Mouse (Mus musculus): ENCODE measurements around the gene Acbd3. TPM values are rescaled to one million over a fixed set of nuclear protein-coding genes. Genes with fewer than 3 reads are reported as not detected.
A peak's percentile ranks its signal among the peaks of the same experiment; 100 is the strongest.

Gene Acbd3
- polyA plus RNA-seq, 1 experiment from 2014 or later, result 22.8 TPM

- H3K36me3 ChIP-seq (ENCODE audit: control insufficient read depth, insufficient read depth, low read length), result no peaks in the 10 kb centered on the region
- no peak for ATAC-seq (replicated peaks; ENCODE audit: low FRiP score)
Observed at GRCm38 (mm10) chr1:180765393-180765792, 39.5 kb downstream of the Acbd3 start.

DNA sequence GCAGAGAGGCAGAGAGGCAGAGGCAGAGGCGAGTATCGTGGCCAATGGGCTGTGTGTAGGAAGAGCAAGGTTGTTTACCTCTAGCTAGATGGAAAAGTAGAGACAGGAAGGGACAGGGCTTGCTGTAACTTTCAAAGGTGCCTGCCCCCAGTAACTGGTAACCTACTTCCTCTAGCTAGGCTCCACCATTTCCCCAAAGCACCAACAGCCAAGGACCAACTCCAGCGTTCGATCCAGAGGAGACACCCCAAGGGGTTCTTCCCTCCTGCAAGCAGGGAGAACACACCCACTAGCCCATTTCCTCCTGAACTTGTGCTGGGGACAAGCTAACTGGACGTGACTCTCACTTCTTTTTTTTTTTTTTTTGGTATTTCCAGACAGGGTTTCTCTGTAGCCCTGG is 40.7 kb downstream of the Acbd3 start:
- no peaks in the 10 kb centered on the region for H3K9me3 ChIP-seq (ENCODE audit: control insufficient read depth, low read length)
- no peak overlapping the region for H3K4me2 ChIP-seq (ENCODE audit: low read depth, low read length, severe bottlenecking)
- no peak overlapping the region for H3K4me3 ChIP-seq (ENCODE audit: low read depth, low read length)
- no peak for DNase-seq (ENCODE audit: low spot score)
- no peak overlapping the region for H3K9ac ChIP-seq (ENCODE audit: low read length)
- H3K36me3 ChIP-seq (ENCODE audit: control insufficient read depth, insufficient read depth, low read length), result no peaks in the 10 kb centered on the region
- 66% methylated on average over 5 of the region's 5 CpGs for WGBS
- H3K4me1 ChIP-seq (replicated peaks; ENCODE audit: control insufficient read depth, insufficient read depth, low read length), result peaks cover 4% of the 10 kb centered on the region
- H3K27me3 ChIP-seq (ENCODE audit: control insufficient read depth, insufficient read depth, low read length), result 0 out of 2 replicates have a peak, but pooled peaks cover 3% of the 10 kb centered on the region
- H3K27ac ChIP-seq (ENCODE audit: low read depth, low read length), result no peak overlapping the region
- no peak for ATAC-seq (replicated peaks; ENCODE audit: low FRiP score)

More at GRCm38 (mm10) chr1:180765393-180765792, 39.5 kb downstream of the Acbd3 start:
- H3K9ac ChIP-seq (ENCODE audit: low read length), result no peak overlapping the region
- H3K9me3 ChIP-seq (ENCODE audit: control insufficient read depth, low read length), result no peaks in the 10 kb centered on the region
- DNase-seq (ENCODE audit: low spot score), result no peak
- no peak overlapping the region for H3K4me2 ChIP-seq (ENCODE audit: low read depth, low read length, severe bottlenecking)
- WGBS, result 93% methylated on average over 5 of the region's 5 CpGs
- H3K27ac ChIP-seq (ENCODE audit: low read depth, low read length), result no peak overlapping the region
- 0 out of 2 replicates have a peak, but pooled peaks cover 3% of the 10 kb centered on the region for H3K27me3 ChIP-seq (ENCODE audit: control insufficient read depth, insufficient read depth, low read length)
- H3K4me1 ChIP-seq (replicated peaks; ENCODE audit: control insufficient read depth, insufficient read depth, low read length), result peaks cover 4% of the 10 kb centered on the region
- no peak overlapping the region for H3K4me3 ChIP-seq (ENCODE audit: low read depth, low read length)

DNA sequence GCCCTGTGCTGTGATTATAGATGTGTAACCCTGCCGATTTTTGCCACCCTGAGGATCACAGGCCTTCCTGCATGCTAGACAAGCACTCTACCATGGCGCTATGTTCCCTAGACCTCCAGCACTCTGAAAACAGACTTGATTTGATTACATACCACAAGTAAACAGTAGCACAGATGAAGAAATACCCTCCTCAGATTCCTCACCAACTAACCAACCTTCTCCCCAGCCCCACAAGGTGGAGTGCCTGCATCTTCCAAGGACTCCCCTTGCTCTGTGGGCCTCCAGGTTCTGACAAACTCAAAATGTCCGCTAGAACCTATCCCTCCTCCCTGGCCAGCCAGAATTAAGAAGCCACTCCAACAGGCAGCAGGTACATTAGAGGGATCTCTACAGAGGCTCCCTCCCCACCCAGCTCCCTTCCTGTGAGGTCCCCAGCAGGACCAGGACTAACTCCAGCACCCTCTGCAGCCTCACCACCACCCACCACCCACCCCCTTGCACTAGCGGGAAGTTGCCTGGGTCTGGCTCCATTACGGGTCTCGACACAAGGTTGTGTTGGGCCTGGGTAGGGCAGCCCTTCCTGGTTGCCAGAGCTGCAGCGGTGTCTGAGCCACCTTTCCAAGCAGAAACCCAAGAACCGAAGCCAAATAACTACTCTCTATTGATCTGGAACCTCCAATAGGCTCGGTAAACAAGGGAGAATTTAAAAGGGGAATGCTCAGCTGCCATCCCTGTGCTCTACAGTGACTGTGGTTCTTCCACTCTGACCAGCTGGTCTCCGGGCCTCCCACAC is 41.9 kb downstream of the Acbd3 start:
- peak overlapping the region; percentile 44 for H3K4me3 ChIP-seq (ENCODE audit: low read depth, low read length)
- DNase-seq (ENCODE audit: low spot score), result peak; percentile 70
- peak overlapping the region; percentile 73 for H3K9ac ChIP-seq (ENCODE audit: low read length)
- ATAC-seq (replicated peaks; ENCODE audit: low FRiP score), result peak; percentile 36
- peak overlapping the region; percentile 74 for H3K4me2 ChIP-seq (ENCODE audit: low read depth, low read length, severe bottlenecking)
- H3K9me3 ChIP-seq (ENCODE audit: control insufficient read depth, low read length), result no peaks in the 10 kb centered on the region
- no peak overlapping the region for H3K27ac ChIP-seq (ENCODE audit: low read depth, low read length)
- 0 out of 2 replicates have a peak, but pooled peaks cover 1% of the 10 kb centered on the region for H3K27me3 ChIP-seq (ENCODE audit: control insufficient read depth, insufficient read depth, low read length)
- 17% methylated on average over 10 of the region's 10 CpGs for WGBS
- no peaks in the 10 kb centered on the region for H3K36me3 ChIP-seq (ENCODE audit: control insufficient read depth, insufficient read depth, low read length)
- peaks cover 4% of the 10 kb centered on the region for H3K4me1 ChIP-seq (replicated peaks; ENCODE audit: control insufficient read depth, insufficient read depth, low read length)

DNA sequence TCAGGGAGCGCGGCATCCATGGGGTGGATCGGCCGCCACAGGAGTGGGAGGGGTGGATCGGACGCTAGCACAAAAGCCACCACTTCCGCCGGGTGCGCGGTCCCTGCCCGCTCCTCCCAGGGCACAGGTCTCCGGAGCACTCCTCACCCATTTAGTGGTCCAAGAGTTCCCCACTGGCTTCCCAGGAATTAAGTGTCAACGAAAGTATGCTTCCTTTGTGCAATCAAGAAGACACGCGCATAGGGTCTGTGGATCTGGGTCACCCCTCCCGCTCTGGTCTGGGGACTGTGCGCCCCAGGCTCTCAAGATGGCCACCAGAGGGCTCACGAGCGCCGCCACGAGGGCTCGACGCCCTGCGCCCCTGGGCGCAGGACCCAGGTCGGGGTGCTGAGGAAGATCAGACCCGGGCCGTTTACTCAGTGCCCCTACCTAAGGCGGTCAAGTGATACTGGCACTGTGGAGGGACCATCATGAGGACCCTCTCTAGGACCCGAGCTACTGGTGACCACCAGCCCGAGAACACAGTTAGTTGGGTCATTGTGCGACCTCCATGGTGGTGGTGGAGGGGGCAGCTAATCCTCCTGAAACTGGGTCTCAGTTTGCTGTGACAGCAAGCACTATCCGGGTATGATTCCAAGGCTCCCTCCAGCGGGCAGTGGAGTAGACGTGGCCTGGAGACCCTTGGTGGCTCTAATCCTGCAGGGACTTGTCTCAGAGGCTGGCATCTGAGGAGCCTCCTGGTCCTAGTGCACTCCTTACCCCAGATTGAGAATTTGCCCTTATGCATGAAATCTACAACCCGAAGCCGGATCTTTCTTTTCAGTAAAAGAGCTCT is 42.7 kb downstream of the Acbd3 start:
- DNase-seq (ENCODE audit: low spot score) (peak; percentile 87), ATAC-seq (replicated peaks; ENCODE audit: low FRiP score) (peak; percentile 86)
- H3K9ac ChIP-seq (ENCODE audit: low read length), result peak overlapping the region; percentile 73
- peak overlapping the region; percentile 74 for H3K4me2 ChIP-seq (ENCODE audit: low read depth, low read length, severe bottlenecking)
- H3K9me3 ChIP-seq (ENCODE audit: control insufficient read depth, low read length), result no peaks in the 10 kb centered on the region
- H3K36me3 ChIP-seq (ENCODE audit: control insufficient read depth, insufficient read depth, low read length), result no peaks in the 10 kb centered on the region
- H3K27me3 ChIP-seq (ENCODE audit: control insufficient read depth, insufficient read depth, low read length), result no peaks in the 10 kb centered on the region
- peak overlapping the region; percentile 44 for H3K4me3 ChIP-seq (ENCODE audit: low read depth, low read length)
- WGBS, result 3% methylated on average over 37 of the region's 37 CpGs
- H3K27ac ChIP-seq (ENCODE audit: low read depth, low read length), result no peak overlapping the region
- no peaks in the 10 kb centered on the region; the same call in 1 of the 2 replicates for H3K4me1 ChIP-seq (replicated peaks; ENCODE audit: control insufficient read depth, insufficient read depth, low read length)

GRCm38 (mm10) chr1:180771306-180771705 is 45.5 kb downstream of the Acbd3 start:
- Histone ChIP-seq H3K36me3 (ENCODE audit: control insufficient read depth, insufficient read depth, low read length) (no peaks in the 10 kb centered on the region), H3K27me3 (ENCODE audit: control insufficient read depth, insufficient read depth, low read length) (no peaks in the 10 kb centered on the region), H3K9ac (ENCODE audit: low read length) (no peak overlapping the region), H3K4me3 (ENCODE audit: low read depth, low read length) (no peak overlapping the region), H3K9me3 (ENCODE audit: control insufficient read depth, low read length) (peaks cover 2% of the 10 kb centered on the region; the same call in 1 of the 2 replicates), H3K4me2 (ENCODE audit: low read depth, low read length, severe bottlenecking) (no peak overlapping the region), H3K27ac (ENCODE audit: low read depth, low read length) (no peak overlapping the region), H3K4me1 (replicated peaks; ENCODE audit: control insufficient read depth, insufficient read depth, low read length) (no peaks in the 10 kb centered on the region; the same call in 1 of the 2 replicates)
- no peak for DNase-seq (ENCODE audit: low spot score)
- 83% methylated on average over 5 of the region's 5 CpGs for WGBS
- no peak for ATAC-seq (replicated peaks; ENCODE audit: low FRiP score)

- Histone ChIP-seq H3K36me3 (ENCODE audit: control insufficient read depth, insufficient read depth, low read length) (no peaks in the 10 kb centered on the region), H3K27me3 (ENCODE audit: control insufficient read depth, insufficient read depth, low read length) (no peaks in the 10 kb centered on the region), H3K4me2 (ENCODE audit: low read depth, low read length, severe bottlenecking) (no peak overlapping the region), H3K9me3 (ENCODE audit: control insufficient read depth, low read length) (peaks cover 2% of the 10 kb centered on the region; the same call in 1 of the 2 replicates), H3K27ac (ENCODE audit: low read depth, low read length) (no peak overlapping the region), H3K4me1 (replicated peaks; ENCODE audit: control insufficient read depth, insufficient read depth, low read length) (no peaks in the 10 kb centered on the region; the same call in 1 of the 2 replicates), H3K4me3 (ENCODE audit: low read depth, low read length) (no peak overlapping the region), H3K9ac (ENCODE audit: low read length) (no peak overlapping the region)
- WGBS, result 82% methylated on average over 4 of the region's 4 CpGs
- DNase-seq (ENCODE audit: low spot score) (no peak), ATAC-seq (replicated peaks; ENCODE audit: low FRiP score) (no peak)
Observed at GRCm38 (mm10) chr1:180771722-180772121, 45.9 kb downstream of the Acbd3 start.

- ATAC-seq (replicated peaks; ENCODE audit: low FRiP score), result no peak
- H3K4me2 ChIP-seq (ENCODE audit: low read depth, low read length, severe bottlenecking), result no peak overlapping the region
- 86% methylated on average over 3 of the region's 3 CpGs for WGBS
- H3K4me3 ChIP-seq (ENCODE audit: low read depth, low read length), result no peak overlapping the region
- DNase-seq (ENCODE audit: low spot score), result no peak
- peaks cover 2% of the 10 kb centered on the region; the same call in 1 of the 2 replicates for H3K9me3 ChIP-seq (ENCODE audit: control insufficient read depth, low read length)
- H3K9ac ChIP-seq (ENCODE audit: low read length), result no peak overlapping the region
- H3K27ac ChIP-seq (ENCODE audit: low read depth, low read length), result no peak overlapping the region
- H3K27me3 ChIP-seq (ENCODE audit: control insufficient read depth, insufficient read depth, low read length), result no peaks in the 10 kb centered on the region
- H3K4me1 ChIP-seq (replicated peaks; ENCODE audit: control insufficient read depth, insufficient read depth, low read length), result peaks cover 3% of the 10 kb centered on the region
- no peaks in the 10 kb centered on the region for H3K36me3 ChIP-seq (ENCODE audit: control insufficient read depth, insufficient read depth, low read length)
Observed at GRCm38 (mm10) chr1:180772291-180772690, 46.4 kb downstream of the Acbd3 start.

- Histone ChIP-seq H3K4me3 (ENCODE audit: low read depth, low read length) (no peak overlapping the region), H3K36me3 (ENCODE audit: control insufficient read depth, insufficient read depth, low read length) (no peaks in the 10 kb centered on the region), H3K4me2 (ENCODE audit: low read depth, low read length, severe bottlenecking) (no peak overlapping the region), H3K27ac (ENCODE audit: low read depth, low read length) (no peak overlapping the region), H3K4me1 (replicated peaks; ENCODE audit: control insufficient read depth, insufficient read depth, low read length) (peaks cover 6% of the 10 kb centered on the region), H3K9me3 (ENCODE audit: control insufficient read depth, low read length) (peaks cover 2% of the 10 kb centered on the region; the same call in 1 of the 2 replicates), H3K27me3 (ENCODE audit: control insufficient read depth, insufficient read depth, low read length) (no peaks in the 10 kb centered on the region), H3K9ac (ENCODE audit: low read length) (no peak overlapping the region)
- DNase-seq (ENCODE audit: low spot score) (peak; percentile 69), ATAC-seq (replicated peaks; ENCODE audit: low FRiP score) (no peak)
- 60% methylated on average over 3 of the region's 3 CpGs for WGBS
Observed at GRCm38 (mm10) chr1:180774664-180775063, 48.8 kb downstream of the Acbd3 start.
